Mouse (Mus musculus): ENCODE measurements around the gene Atg16l2.

DNA sequence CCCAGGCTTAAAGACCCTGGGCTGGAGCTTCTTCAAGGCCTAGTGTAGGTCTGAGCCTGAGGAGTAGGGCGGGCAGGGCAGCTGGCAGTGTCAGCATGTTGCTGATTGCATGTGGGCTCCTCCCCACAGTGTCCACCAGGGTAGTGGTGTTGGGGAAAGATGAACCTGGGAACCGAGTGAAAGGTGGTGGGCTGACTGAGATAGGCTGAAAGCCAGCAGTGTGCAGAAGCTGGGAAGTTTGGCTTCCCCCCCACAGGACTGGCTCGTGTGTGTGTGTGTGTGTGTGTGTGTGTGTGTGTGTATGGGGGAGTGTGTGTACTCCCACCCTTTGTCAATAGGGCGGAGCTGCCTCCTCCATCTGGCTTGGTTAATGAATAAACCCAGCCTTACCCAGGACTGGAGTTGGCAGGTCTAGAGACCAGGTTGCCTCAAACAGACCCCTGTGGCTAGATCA is 21.1 kb upstream of the Atg16l2 start:
- no peak for TF ChIP-seq EP300 (optimal IDR thresholded peaks at IDR 0.05)
- peak; percentile 38 for TF ChIP-seq CTCF (IDR thresholded peaks at IDR 0.05; ENCODE audit: low read depth)
